Mouse (Mus musculus) adrenal gland (tissue): ENCODE measurements around the gene Tshr.

Source experiments
- intact Hi-C: fragments of 180-260 bp; cut with DNase I; formaldehyde crosslinking; loops from one replicate; pipeline ENCODE4 v1.15.1; 2025

Tshr gene

DNA sequence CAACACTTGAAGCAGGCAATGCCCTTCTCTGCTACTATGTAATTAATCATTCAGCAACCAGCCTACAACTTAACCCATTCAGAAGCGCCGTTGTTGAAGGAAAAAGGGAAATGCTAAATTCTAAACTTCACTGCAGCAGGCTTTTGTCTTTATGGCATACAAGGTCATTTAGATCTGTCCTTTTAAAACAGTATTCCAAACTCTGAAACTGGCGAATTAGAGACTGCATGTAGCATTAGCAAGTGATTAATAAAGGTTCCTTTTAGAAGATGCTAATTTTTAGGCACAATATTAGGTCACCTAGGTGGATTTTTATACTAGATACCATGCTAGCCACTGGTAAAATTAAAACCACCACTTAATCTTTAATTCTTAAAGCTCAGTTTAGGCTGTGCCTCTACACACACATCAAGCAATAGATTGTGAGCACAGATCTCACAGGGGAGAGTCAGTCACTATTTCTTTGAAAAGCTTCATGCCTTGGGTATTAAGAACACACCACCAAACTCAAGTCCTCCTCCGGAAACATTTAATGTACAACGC lies 203.2 kb downstream of the Tshr start:
- intact Hi-C loops = no loop called here

- intact Hi-C loops = no loop called here
Observed at GRCm38 (mm10) chr12:91588176-91588669, 203.9 kb downstream of the Tshr start.

DNA sequence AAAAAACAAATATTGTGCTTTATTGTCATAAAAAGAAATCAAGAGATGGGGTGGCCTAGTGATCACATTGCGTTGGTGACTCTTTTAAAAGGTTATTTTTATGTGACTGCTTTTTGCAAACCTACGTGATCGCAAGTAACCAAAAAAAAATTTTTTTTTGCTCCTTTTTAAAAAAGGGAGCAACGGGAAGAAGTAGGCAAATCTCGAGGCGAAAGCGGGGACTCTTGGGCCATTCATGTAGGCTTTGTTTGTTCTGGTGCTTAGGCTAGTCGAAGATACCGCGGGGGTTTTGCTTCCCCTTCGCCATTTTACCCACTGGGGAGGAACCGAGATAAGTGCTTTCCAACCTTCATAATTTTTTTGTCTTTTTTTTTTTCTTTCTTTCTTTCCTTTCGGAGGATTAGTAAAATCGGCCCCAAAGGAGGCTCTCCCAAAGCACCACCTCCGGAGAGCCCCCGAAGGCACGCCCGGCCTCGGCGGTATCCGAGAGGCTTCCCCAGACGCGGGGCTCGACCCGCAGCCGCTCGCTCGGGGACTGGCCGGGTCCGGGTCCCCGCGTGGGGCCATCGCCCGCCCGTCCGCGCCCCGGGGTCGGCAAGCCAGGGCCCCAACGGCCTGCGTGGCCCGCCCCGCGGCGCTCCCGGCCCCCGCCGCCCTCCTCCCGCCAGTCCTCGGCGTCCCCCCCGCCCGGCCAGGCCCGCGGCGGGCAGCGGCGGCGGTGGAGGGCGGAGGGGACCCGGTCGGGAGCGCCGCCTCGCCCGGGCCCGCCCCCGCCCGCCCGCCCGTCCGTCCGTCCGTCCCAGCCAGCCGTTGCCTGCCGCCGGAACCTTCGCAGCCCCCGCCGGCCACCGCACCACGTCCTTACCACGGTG lies 204.5 kb downstream of the Tshr start:
- intact Hi-C loops = no loop called here

DNA sequence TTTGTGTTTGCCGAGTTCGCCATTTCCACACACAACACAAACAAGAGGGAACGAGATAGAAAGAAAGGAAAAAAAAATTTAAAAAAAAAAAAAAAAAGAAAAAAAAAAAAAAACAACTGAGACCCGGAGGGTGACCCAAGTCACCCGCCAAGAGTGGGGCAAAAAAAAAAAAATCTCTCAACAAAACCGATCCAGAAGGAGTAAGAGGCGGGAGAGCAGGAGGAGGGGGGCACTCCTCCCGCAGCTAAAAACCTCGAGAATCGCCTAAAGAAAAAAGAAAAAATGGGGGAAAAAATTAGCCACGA lies 205.1 kb downstream of the Tshr start:
- intact Hi-C loops = no loop called here

DNA sequence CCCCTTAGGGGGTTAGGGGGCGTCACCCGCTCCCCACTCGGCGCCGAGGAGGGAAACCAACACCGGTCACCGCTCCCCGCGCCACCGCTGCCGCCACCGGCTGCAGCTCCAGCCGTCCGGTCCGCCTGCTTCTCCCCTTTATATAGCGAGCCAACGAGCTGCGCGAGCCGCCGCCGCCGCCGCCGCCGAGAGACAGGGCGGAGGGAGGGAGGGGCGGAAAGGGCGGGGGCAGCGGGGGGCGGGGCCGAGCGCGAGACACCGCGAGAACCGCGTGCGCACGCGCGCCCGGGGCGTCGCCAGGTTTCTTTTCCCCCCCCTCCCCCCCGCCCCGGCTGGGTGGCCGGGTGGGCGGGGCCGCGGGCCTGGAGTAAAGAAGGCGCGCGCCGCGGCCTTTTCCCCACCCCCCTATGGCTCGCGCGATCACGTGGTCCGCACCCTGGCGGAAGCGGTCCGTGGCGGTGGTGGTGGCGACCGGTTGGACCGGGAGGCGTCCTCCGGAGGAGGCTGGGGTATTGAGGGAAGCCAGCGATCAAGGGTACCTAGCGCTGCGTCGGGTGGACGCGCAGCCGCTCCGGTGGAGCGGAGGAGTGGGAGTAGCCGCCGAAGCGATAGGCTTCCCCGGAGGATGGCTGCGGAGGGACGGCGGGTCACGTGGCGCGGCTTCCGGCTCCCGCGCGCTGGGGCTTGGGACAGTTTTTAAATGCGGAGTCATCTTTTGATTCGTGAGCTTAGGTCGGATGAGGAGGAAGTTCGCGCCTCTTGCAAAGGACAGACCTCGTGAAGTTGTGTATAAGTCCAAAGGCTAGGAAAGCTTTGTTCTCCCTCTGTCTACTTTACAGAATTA lies 205.7 kb downstream of the Tshr start, which contains the start of gene Gtf2a1:
Gene Gtf2a1, minus strand, starts transcription at position 641 of the 844 bp plus-strand sequence.
- intact Hi-C loops = no loop called here

DNA sequence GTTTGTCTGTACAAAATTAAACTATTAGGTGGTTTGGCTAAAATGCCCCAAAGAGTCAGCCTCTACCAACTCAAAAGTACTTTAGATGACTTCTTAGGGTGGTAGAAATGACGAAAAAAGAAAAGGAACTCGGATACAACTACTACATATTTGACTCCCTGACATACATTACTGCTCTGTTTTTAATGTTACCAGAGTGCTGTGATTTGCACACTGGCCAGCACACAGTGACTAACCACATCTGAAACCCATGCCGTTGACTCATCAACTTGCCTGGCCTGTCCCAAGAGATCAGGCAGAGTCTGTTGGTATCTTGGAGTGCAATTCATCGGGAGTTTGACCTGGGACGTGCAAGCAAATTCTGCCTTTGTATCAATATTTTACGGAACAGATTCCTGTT lies 206.4 kb downstream of the Tshr start:
- intact Hi-C loops = no loop called here

DNA sequence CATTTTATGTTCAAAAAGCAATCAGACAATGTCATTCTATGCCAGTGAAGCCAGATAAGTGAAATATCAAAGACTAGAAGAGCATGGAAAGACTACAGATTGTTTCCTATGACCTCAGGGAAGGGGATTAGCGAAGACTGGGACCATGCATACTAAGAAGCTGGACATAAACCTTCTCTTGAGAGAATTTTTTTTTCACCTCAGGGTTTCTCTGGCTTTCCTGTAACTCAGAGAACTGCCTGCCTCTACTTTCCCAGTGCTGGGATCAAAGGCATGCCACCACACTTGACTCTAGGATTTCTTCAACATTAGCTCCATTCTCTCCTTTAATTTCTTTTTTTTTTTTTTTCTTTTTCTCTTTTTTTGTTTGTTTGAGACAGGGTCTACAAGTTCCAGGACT lies 206.8 kb downstream of the Tshr start:
- intact Hi-C loops = no loop called here

- intact Hi-C loops = no loop called here
Observed at GRCm38 (mm10) chr12:91592128-91592527, 207.8 kb downstream of the Tshr start.
